Mouse (Mus musculus) ES-E14 (cell line): Measurements from ENCODE around the gene Ly6g6f. TPM values are rescaled to one million over a fixed set of nuclear protein-coding genes. Genes with fewer than 3 reads are reported as not detected.

Source experiments
- DNase-seq: peaks from one replicate; pipeline ENCODE4 v3.0.0-alpha.2; 2013; ENCODE audit warnings: low read depth, low spot score
- H3K27ac ChIP-seq: 2 replicates; pipeline ENCODE4 v1.5.1; 2012; ENCODE audit warnings: low read depth, mild to moderate bottlenecking, low read length, moderate library complexity, mixed read lengths; ENCODE audit not compliant: poor library complexity, insufficient read depth, severe bottlenecking
- H3K36me3 ChIP-seq: 2 replicates; pipeline ENCODE4 v1.6.1; 2012; ENCODE audit warnings: mild to moderate bottlenecking, low read length, moderate library complexity, mixed read lengths; ENCODE audit not compliant: control insufficient read depth, poor library complexity, insufficient read depth, severe bottlenecking
- H3K4me1 ChIP-seq, 2 experiments: fragments of 150-350 bp in 1 of 2; sonication (generic) in 1 of 2; 2 replicates each; pipeline ENCODE4 v1.6.1; 2012; ENCODE audit warnings: low read length in 2 of 2, mild to moderate bottlenecking in 1 of 2, mixed read lengths in 1 of 2; ENCODE audit not compliant: control insufficient read depth in 2 of 2, insufficient read depth in 2 of 2, poor library complexity in 1 of 2
- H3K4me3 ChIP-seq, 2 experiments: fragments of 150-350 bp in 1 of 2; sonication (generic) in 1 of 2; 2 replicates each; pipeline ENCODE4 v1.5.1; 2012; ENCODE audit warnings: low read length in 2 of 2, low read depth in 1 of 2, mild to moderate bottlenecking in 1 of 2, mixed read lengths in 1 of 2; ENCODE audit not compliant: insufficient read depth in 1 of 2, poor library complexity in 1 of 2, severe bottlenecking in 1 of 2
- H3K9ac ChIP-seq: 2 replicates; pipeline ENCODE4 v1.6.1; 2012; ENCODE audit warnings: low read depth, mild to moderate bottlenecking, low read length, mixed read lengths; ENCODE audit not compliant: poor library complexity, insufficient read depth, severe bottlenecking
- H3K9me3 ChIP-seq: fragments of 150-350 bp; sonication (generic); 2 replicates; pipeline ENCODE4 v1.6.1; 2012; ENCODE audit warnings: low read depth, mild to moderate bottlenecking, low read length; ENCODE audit not compliant: control insufficient read depth, insufficient read depth
- CHD2 ChIP-seq: IDR thresholded peaks from 2 replicates; pipeline ENCODE4 v1.6.1; 2014; ENCODE audit warnings: mild to moderate bottlenecking, low read depth, low read length, inconsistent platforms
- HCFC1 ChIP-seq: IDR thresholded peaks from 2 replicates; pipeline ENCODE4 v1.6.1; 2012; ENCODE audit warnings: low read length, inconsistent platforms, borderline replicate concordance; ENCODE audit not compliant: insufficient read depth
- MAFK ChIP-seq: IDR thresholded peaks from 2 replicates; pipeline ENCODE4 v1.6.1; 2014; ENCODE audit warnings: mild to moderate bottlenecking, low read depth, low read length, inconsistent platforms; ENCODE audit not compliant: insufficient read depth
- ZC3H11A ChIP-seq: IDR thresholded peaks from 2 replicates; pipeline ENCODE4 v1.6.1; 2012; ENCODE audit warnings: low read depth, mild to moderate bottlenecking, inconsistent platforms, low read length, borderline replicate concordance
- ZNF384 ChIP-seq: IDR thresholded peaks from 2 replicates; pipeline ENCODE4 v1.6.1; 2012; ENCODE audit warnings: low read depth, low read length, inconsistent platforms
- in situ Hi-C, 2 experiments: fragments of 600-800 bp; cut with MboI; formaldehyde crosslinking; loops; one replicate each; pipeline ENCODE4 v1.15.1; 2025; ENCODE audit warnings: low sequenced_read_pairs in 2 of 2, inconsistent platforms in 1 of 2; ENCODE audit not compliant: unreplicated experiment in 2 of 2
- total RNA-seq: library from RNA; depleted of rRNA; stranded (reverse); fragments of 300-350 nt; gene quantifications from 2 replicates; pipeline ENCODE4 v1.2.3, GENCODE M21; 2012; rRNA removed

Ly6g6f gene
- total RNA-seq, 1 experiment, result not detected

GRCm38 (mm10) chr17:35031880-35032279 lies 53.5 kb downstream of the Ly6g6f start:
- in situ Hi-C loops, result no loop called here
- Histone ChIP-seq H3K4me3 (no peak overlapping the region), H3K9me3 (no peaks in the 10 kb centered on the region), H3K4me1 (peaks cover 0 to 19% of the 10 kb centered on the region in 2 experiments; a peak in 2 of 4 replicates), H3K27ac (no peak overlapping the region), H3K36me3 (no peaks in the 10 kb centered on the region), H3K9ac (no peak overlapping the region)
- no peak for DNase-seq
- TF ChIP-seq MAFK (no peak), ZNF384 (no peak), HCFC1 (no peak), ZC3H11A (no peak), CHD2 (no peak)

DNA sequence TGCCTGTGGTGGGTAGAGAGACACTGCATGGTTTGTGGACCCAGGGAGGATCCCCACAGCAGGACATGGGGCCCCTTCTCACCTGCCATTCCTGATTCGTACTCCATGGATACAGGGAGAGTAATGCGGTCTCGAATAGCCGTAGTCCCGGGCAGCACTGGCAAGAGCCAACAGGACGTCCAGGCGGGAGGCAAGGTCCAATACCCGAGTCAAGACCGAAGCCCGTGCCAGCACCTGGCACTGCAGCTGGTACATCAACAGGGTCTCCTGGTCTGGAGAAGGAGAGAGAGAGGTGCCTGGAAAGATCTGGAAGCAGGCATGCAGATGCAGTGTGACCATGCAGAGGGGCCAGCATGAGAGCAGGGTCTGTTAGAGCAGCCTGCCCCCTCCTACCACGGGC lies 54.1 kb downstream of the Ly6g6f start:
- Histone ChIP-seq H3K27ac (no peak overlapping the region), H3K4me3 (no peak overlapping the region), H3K36me3 (no peaks in the 10 kb centered on the region), H3K9me3 (no peaks in the 10 kb centered on the region), H3K4me1 (peaks cover 0 to 23% of the 10 kb centered on the region in 2 experiments; a peak in 2 of 4 replicates), H3K9ac (no peak overlapping the region)
- in situ Hi-C loops, result no loop called here
- TF ChIP-seq MAFK (no peak), CHD2 (no peak), ZNF384 (no peak), HCFC1 (no peak)
- DNase-seq, result no peak

Other genes starting within 250 kb of the Ly6g6f start
- 29.1 and 32.6 TPM in 2 replicates for gene Stk19, start 248.7 kb downstream of the Ly6g6f start, total RNA-seq
- gene Dxo, start 248.6 kb downstream of the Ly6g6f start, total RNA-seq, result 39.0 and 45.2 TPM in 2 replicates
- 40.5 and 66.0 TPM in 2 replicates for gene Skiv2l, start 235.4 kb downstream of the Ly6g6f start, total RNA-seq
- gene Nelfe, start 235.2 kb downstream of the Ly6g6f start, total RNA-seq, result 50.2 and 63.4 TPM in 2 replicates
- gene Cfb, start 223.1 kb downstream of the Ly6g6f start, total RNA-seq, result 0.16 and 0.18 TPM in 2 replicates
- 9.4 and 11.5 TPM in 2 replicates for gene Zbtb12, start 206.1 kb downstream of the Ly6g6f start, total RNA-seq
- 0.31 TPM in 1 of 2 replicates, not detected in the other for gene Gm20547, start 203.6 kb downstream of the Ly6g6f start, total RNA-seq
- 5.0 TPM in 2 replicates for gene C2, start 187.3 kb downstream of the Ly6g6f start, total RNA-seq
- 124 and 147 TPM in 2 replicates for gene Ehmt2, start 187.1 kb downstream of the Ly6g6f start, total RNA-seq
- gene Slc44a4, start 171.1 kb downstream of the Ly6g6f start, total RNA-seq, result 5.5 and 8.7 TPM in 2 replicates
- 24.0 and 40.6 TPM in 2 replicates for gene Neu1, start 154.4 kb downstream of the Ly6g6f start, total RNA-seq
- 11.0 and 14.6 TPM in 2 replicates for gene Hspa1b, start 126.4 kb downstream of the Ly6g6f start, total RNA-seq
- 1.9 TPM in 1 of 2 replicates, not detected in the other for gene Gm20481, start 115.7 kb downstream of the Ly6g6f start, total RNA-seq
- gene Hspa1a, start 113.5 kb downstream of the Ly6g6f start, total RNA-seq, result 5.8 and 5.9 TPM in 2 replicates
- gene Hspa1l, start 112.9 kb downstream of the Ly6g6f start, total RNA-seq, result 0.45 and 0.48 TPM in 2 replicates
- 52.1 and 64.4 TPM in 2 replicates for gene Lsm2, start 103.7 kb downstream of the Ly6g6f start, total RNA-seq
- gene Vars, start 84.6 kb downstream of the Ly6g6f start, total RNA-seq, result 303 and 453 TPM in 2 replicates
- gene Vwa7, start 69.0 kb downstream of the Ly6g6f start, total RNA-seq, result 0.21 and 0.31 TPM in 2 replicates
- gene Sapcd1, start 57.6 kb downstream of the Ly6g6f start, total RNA-seq, result 3.1 and 4.7 TPM in 2 replicates
- 2.7 and 3.2 TPM in 2 replicates for gene Msh5, start 38.9 kb downstream of the Ly6g6f start, total RNA-seq
- gene Clic1, start 35.6 kb downstream of the Ly6g6f start, total RNA-seq, result 113 and 133 TPM in 2 replicates
- 45.0 and 57.5 TPM in 2 replicates for gene Ddah2, start 26.6 kb downstream of the Ly6g6f start, total RNA-seq
- not detected in 2 replicates for gene Ly6g6c, start 20.2 kb downstream of the Ly6g6f start, total RNA-seq
- gene Mpig6b, start 19.4 kb downstream of the Ly6g6f start, total RNA-seq, result 0.26 TPM in 1 of 2 replicates, not detected in the other
- gene Ly6g6e, start 8.7 kb downstream of the Ly6g6f start, total RNA-seq, result 13.4 and 36.1 TPM in 2 replicates
- gene Ly6g6d, start 7.5 kb downstream of the Ly6g6f start, total RNA-seq, result 1.6 and 4.9 TPM in 2 replicates
- gene Abhd16a, start 3.7 kb upstream of the Ly6g6f start, total RNA-seq, result 30.7 and 40.4 TPM in 2 replicates
- 0.49 TPM in 1 of 2 replicates, not detected in the other for gene Ly6g5c, start 22.7 kb upstream of the Ly6g6f start, total RNA-seq
- 1.4 and 1.5 TPM in 2 replicates for gene Ly6g5b, start 29.8 kb upstream of the Ly6g6f start, total RNA-seq
- gene Gpank1, start 35.8 kb upstream of the Ly6g6f start, total RNA-seq, result 21.9 and 31.1 TPM in 2 replicates
- gene Csnk2b, start 36.4 kb upstream of the Ly6g6f start, total RNA-seq, result 78.0 and 98.6 TPM in 2 replicates
- 11.2 and 11.7 TPM in 2 replicates for gene D17H6S53E, start 40.8 kb upstream of the Ly6g6f start, total RNA-seq
- 7.5 and 10.0 TPM in 2 replicates for gene Apom, start 46.4 kb upstream of the Ly6g6f start, total RNA-seq
- 208 and 245 TPM in 2 replicates for gene Bag6, start 49.6 kb upstream of the Ly6g6f start, total RNA-seq
- gene Prrc2a, start 79.3 kb upstream of the Ly6g6f start, total RNA-seq, result 147 and 161 TPM in 2 replicates
- not detected in 2 replicates for gene Aif1, start 90.5 kb upstream of the Ly6g6f start, total RNA-seq
- gene Lst1, start 102.8 kb upstream of the Ly6g6f start, total RNA-seq, result 2.6 and 2.7 TPM in 2 replicates
- gene Ltb, start 108.8 kb upstream of the Ly6g6f start, total RNA-seq, result 10.1 and 19.6 TPM in 2 replicates
- gene Tnf, start 116.4 kb upstream of the Ly6g6f start, total RNA-seq, result 0.22 TPM in 1 of 2 replicates, not detected in the other
- gene Lta, start 119.7 kb upstream of the Ly6g6f start, total RNA-seq, result 0.13 TPM in 1 of 2 replicates, not detected in the other
- gene Gm16181, start 135.2 kb upstream of the Ly6g6f start, total RNA-seq, result not detected in 2 replicates
- gene Atp6v1g2, start 148.1 kb upstream of the Ly6g6f start, total RNA-seq, result 0.21 and 0.71 TPM in 2 replicates
- 6.1 and 6.6 TPM in 2 replicates for gene Nfkbil1, start 150.2 kb upstream of the Ly6g6f start, total RNA-seq
- 316 and 414 TPM in 2 replicates for gene Ddx39b, start 156.1 kb upstream of the Ly6g6f start, total RNA-seq
- 30.1 and 44.9 TPM in 2 replicates for gene H2-D1, start 177.1 kb upstream of the Ly6g6f start, total RNA-seq
- gene H2-Q1, start 234.8 kb upstream of the Ly6g6f start, total RNA-seq, result 0.11 TPM in 1 of 2 replicates, not detected in the other